Mouse (Mus musculus) spleen, adult 2 months (tissue): ENCODE data around the gene Ces1b.

Experiments used
- CTCF ChIP-seq: fragments of 200-500 bp; IDR thresholded peaks from 2 replicates; pipeline ENCODE4 v1.5.1; 2011; ENCODE audit warnings: mild to moderate bottlenecking, inconsistent platforms; ENCODE audit not compliant: insufficient read depth, insufficient read length, insufficient replicate concordance; ENCODE audit errors: extremely low read depth
- POLR2A ChIP-seq: fragments of 200-500 bp; IDR thresholded peaks from 2 replicates; pipeline ENCODE4 v1.6.1; 2011; ENCODE audit warnings: low read depth, low read length, inconsistent platforms

GRCm38 (mm10) chr8:93075251-93075650 is 4.6 kb downstream of the Ces1b start:
- TF ChIP-seq POLR2A (no peak), CTCF (no peak)
